Mouse (Mus musculus) neural tube, embryonic 12.5 days (tissue): ENCODE data around the gene Tbca. TPM values are rescaled to one million over a fixed set of nuclear protein-coding genes. Genes with fewer than 3 reads are reported as not detected.

ENCODE experiments used
- ATAC-seq: fragments of 200-750 bp; cut with Nextera tagmentation; 2 replicates; pipeline ENCODE4 v1.8.0; 2017; ENCODE audit warnings: low read depth, mild to moderate bottlenecking, moderate TSS enrichment, moderate library complexity; ENCODE audit not compliant: low FRiP score
- H3K27ac ChIP-seq: fragments of 300-500 bp; sonication (generic); 2 replicates; pipeline ENCODE4 v1.5.1; 2016
- H3K27me3 ChIP-seq: fragments of 300-500 bp; sonication (generic); replicated peaks from 2 replicates; pipeline ENCODE4 v1.6.1; 2016; ENCODE audit warnings: mild to moderate bottlenecking
- H3K36me3 ChIP-seq: fragments of 300-500 bp; sonication (generic); 2 replicates; pipeline ENCODE4 v1.6.1; 2016; ENCODE audit warnings: mild to moderate bottlenecking
- H3K4me1 ChIP-seq: fragments of 300-500 bp; sonication (generic); 2 replicates; pipeline ENCODE4 v1.6.1; 2016
- H3K4me2 ChIP-seq: fragments of 300-500 bp; sonication (generic); replicated peaks from 2 replicates; pipeline ENCODE4 v1.6.1; 2016; ENCODE audit warnings: mild to moderate bottlenecking
- H3K4me3 ChIP-seq: fragments of 300-500 bp; sonication (generic); 2 replicates; pipeline ENCODE4 v1.5.1; 2016
- H3K9ac ChIP-seq: fragments of 300-500 bp; sonication (generic); 2 replicates; pipeline ENCODE4 v1.6.1; 2016; ENCODE audit warnings: mild to moderate bottlenecking
- H3K9me3 ChIP-seq: fragments of 300-500 bp; sonication (generic); 2 replicates; pipeline ENCODE4 v1.6.1; 2016; ENCODE audit warnings: mild to moderate bottlenecking
- WGBS: fragments of 180-500 bp; shearing (Covaris S2); methylation state at CpG from one replicate; pipeline ENCODE4 v1.1.7; 2016; 5-methylcytosine and 5-hydroxymethylcytosine counted together
- polyA plus RNA-seq: library from polyadenylated mRNA; unstranded; fragments of >200 nt; fragmentation: Nextera tagmentation; extraction: Ambion mirVana; gene quantifications from 2 replicates; pipeline ENCODE4 v1.2.1, GENCODE M21; 2016

The Tbca gene
- polyA plus RNA-seq, 1 experiment from 2014 or later = 227 TPM

GRCm38 (mm10) chr13:94873111-94874038 is 84.7 kb downstream of the Tbca start:
- H3K27me3 ChIP-seq = peaks cover 88% of the 10 kb centered on the region
- H3K9ac ChIP-seq = 0 out of 2 replicates have a peak overlapping the region, but pooled peaks have one; percentile 35
- ATAC-seq = no peak
- WGBS = under 1% methylated on average over 54 of the region's 54 CpGs
- peaks cover 16% of the 10 kb centered on the region for H3K4me1 ChIP-seq
- no peaks in the 10 kb centered on the region for H3K36me3 ChIP-seq
- H3K27ac ChIP-seq = 0 out of 2 replicates have a peak overlapping the region, but pooled peaks have one; percentile 20
- H3K9me3 ChIP-seq = no peaks in the 10 kb centered on the region
- peak overlapping the region; percentile 34 for H3K4me2 ChIP-seq
- H3K4me3 ChIP-seq = 0 out of 2 replicates have a peak overlapping the region, but pooled peaks have one; percentile 15

GRCm38 (mm10) chr13:94874039-94874425 is 85.3 kb downstream of the Tbca start:
- Histone ChIP-seq H3K4me1 (peaks cover 11% of the 10 kb centered on the region; the same call in 1 of the 2 replicates), H3K9ac (no peak overlapping the region), H3K27me3 (peaks cover 83% of the 10 kb centered on the region), H3K36me3 (no peaks in the 10 kb centered on the region), H3K9me3 (no peaks in the 10 kb centered on the region), H3K4me3 (no peak overlapping the region), H3K27ac (no peak overlapping the region), H3K4me2 (peak overlapping the region; percentile 34; the same call in 1 of the 2 replicates)
- ATAC-seq = no peak
- WGBS = 1% methylated on average over 8 of the region's 8 CpGs

- Histone ChIP-seq H3K27me3 (peaks cover 79% of the 10 kb centered on the region), H3K4me2 (peak overlapping the region; percentile 36), H3K4me3 (peak overlapping the region; percentile 18; the same call in 1 of the 2 replicates), H3K9ac (peak overlapping the region; percentile 8; the same call in 1 of the 2 replicates), H3K9me3 (no peaks in the 10 kb centered on the region), H3K4me1 (peaks cover 11% of the 10 kb centered on the region; the same call in 1 of the 2 replicates), H3K36me3 (no peaks in the 10 kb centered on the region), H3K27ac (no peak overlapping the region)
- WGBS = under 1% methylated on average over 23 of the region's 23 CpGs
- peak; percentile 30; the same call in 1 of the 2 replicates for ATAC-seq
Measured at GRCm38 (mm10) chr13:94874656-94875395, 86.1 kb downstream of the Tbca start.

GRCm38 (mm10) chr13:94875396-94875880 is 86.7 kb downstream of the Tbca start, which contains the start of gene Otp:
TSS of gene Otp (plus strand) at chr13:94875602.
- Histone ChIP-seq H3K4me2 (peak within 1 kb of the TSS; percentile 36), H3K27ac (no peak within 1 kb of the TSS), H3K9ac (peak within 1 kb of the TSS; percentile 8; the same call in 1 of the 2 replicates), H3K9me3 (no peaks in the 10 kb centered on the region), H3K4me1 (peaks cover 11% of the 10 kb centered on the region; the same call in 1 of the 2 replicates), H3K36me3 (no peaks in the 10 kb centered on the region), H3K27me3 (peaks cover 80% of the 10 kb centered on the region), H3K4me3 (peak within 1 kb of the TSS; percentile 26; the same call in 1 of the 2 replicates)
- ATAC-seq = peak; percentile 76; the same call in 1 of the 2 replicates
- under 1% methylated on average over 29 of the region's 30 CpGs for WGBS

GRCm38 (mm10) chr13:94876286-94877210 is 87.8 kb downstream of the Tbca start:
- H3K36me3 ChIP-seq = no peaks in the 10 kb centered on the region
- H3K4me1 ChIP-seq = peaks cover 11% of the 10 kb centered on the region; the same call in 1 of the 2 replicates
- H3K4me2 ChIP-seq = no peak overlapping the region
- peak overlapping the region; percentile 26 for H3K4me3 ChIP-seq
- ATAC-seq = no peak
- peak overlapping the region; percentile 35; the same call in 1 of the 2 replicates for H3K9ac ChIP-seq
- under 1% methylated on average over 30 of the region's 30 CpGs for WGBS
- peaks cover 80% of the 10 kb centered on the region for H3K27me3 ChIP-seq
- H3K27ac ChIP-seq = no peak overlapping the region
- H3K9me3 ChIP-seq = no peaks in the 10 kb centered on the region

GRCm38 (mm10) chr13:94877211-94877590 is 88.5 kb downstream of the Tbca start:
- Histone ChIP-seq H3K9me3 (no peaks in the 10 kb centered on the region), H3K27ac (0 out of 2 replicates have a peak overlapping the region, but pooled peaks have one; percentile 1), H3K9ac (peak overlapping the region; percentile 35; the same call in 1 of the 2 replicates), H3K4me2 (no peak overlapping the region), H3K4me1 (peaks cover 11% of the 10 kb centered on the region; the same call in 1 of the 2 replicates), H3K36me3 (no peaks in the 10 kb centered on the region), H3K27me3 (peaks cover 80% of the 10 kb centered on the region), H3K4me3 (peak overlapping the region; percentile 26)
- 0 out of 2 replicates have a peak, but pooled peaks have one; percentile 13 for ATAC-seq
- WGBS = 1% methylated on average over 27 of the region's 27 CpGs

- no peaks in the 10 kb centered on the region for H3K9me3 ChIP-seq
- no peak for ATAC-seq
- peaks cover 80% of the 10 kb centered on the region for H3K27me3 ChIP-seq
- no peaks in the 10 kb centered on the region for H3K36me3 ChIP-seq
- H3K4me2 ChIP-seq = no peak overlapping the region
- H3K9ac ChIP-seq = no peak overlapping the region
- 0 out of 2 replicates have a peak overlapping the region, but pooled peaks have one; percentile 26 for H3K4me3 ChIP-seq
- no peak overlapping the region for H3K27ac ChIP-seq
- peaks cover 18% of the 10 kb centered on the region for H3K4me1 ChIP-seq
- 7% methylated on average over 10 of the region's 10 CpGs for WGBS
Measured at GRCm38 (mm10) chr13:94877991-94878745, 89.5 kb downstream of the Tbca start.

GRCm38 (mm10) chr13:94881201-94881600 is 92.5 kb downstream of the Tbca start:
- H3K4me1 ChIP-seq = peaks cover 23% of the 10 kb centered on the region
- 0% methylated on average over 3 of the region's 3 CpGs for WGBS
- no peaks in the 10 kb centered on the region for H3K36me3 ChIP-seq
- H3K9me3 ChIP-seq = no peaks in the 10 kb centered on the region
- peak overlapping the region; percentile 3; the same call in 1 of the 2 replicates for H3K4me3 ChIP-seq
- H3K4me2 ChIP-seq = peak overlapping the region; percentile 10; the same call in 1 of the 2 replicates
- H3K9ac ChIP-seq = no peak overlapping the region
- H3K27me3 ChIP-seq = peaks cover 84% of the 10 kb centered on the region
- no peak overlapping the region for H3K27ac ChIP-seq
- no peak for ATAC-seq

GRCm38 (mm10) chr13:94882221-94882620 is 93.5 kb downstream of the Tbca start:
- under 1% methylated on average over 10 of the region's 10 CpGs for WGBS
- H3K4me3 ChIP-seq = no peak overlapping the region
- no peaks in the 10 kb centered on the region for H3K36me3 ChIP-seq
- H3K4me1 ChIP-seq = peaks cover 23% of the 10 kb centered on the region
- H3K27ac ChIP-seq = no peak overlapping the region
- H3K4me2 ChIP-seq = peak overlapping the region; percentile 74
- peaks cover 83% of the 10 kb centered on the region for H3K27me3 ChIP-seq
- H3K9me3 ChIP-seq = no peaks in the 10 kb centered on the region
- no peak overlapping the region for H3K9ac ChIP-seq
- ATAC-seq = no peak

GRCm38 (mm10) chr13:94882711-94883145 is 94.0 kb downstream of the Tbca start:
- H3K9me3 ChIP-seq = no peaks in the 10 kb centered on the region
- peak; percentile 58 for ATAC-seq
- H3K27ac ChIP-seq = peak overlapping the region; percentile 42; the same call in 1 of the 2 replicates
- H3K4me1 ChIP-seq = peaks cover 23% of the 10 kb centered on the region
- H3K27me3 ChIP-seq = peaks cover 82% of the 10 kb centered on the region
- under 1% methylated on average over 37 of the region's 37 CpGs for WGBS
- H3K36me3 ChIP-seq = no peaks in the 10 kb centered on the region
- peak overlapping the region; percentile 42; the same call in 1 of the 2 replicates for H3K9ac ChIP-seq
- peak overlapping the region; percentile 74 for H3K4me2 ChIP-seq
- peak overlapping the region; percentile 39 for H3K4me3 ChIP-seq
